Mouse (Mus musculus) layer of hippocampus, adult 8-10 months (tissue): ENCODE data around the gene 1110059E24Rik. TPM values are rescaled to one million over a fixed set of nuclear protein-coding genes. Genes with fewer than 3 reads are reported as not detected.
"Not testable (repeated sequence)": the region's sequence is repeated elsewhere in the genome, so short reads cannot be mapped to it uniquely, and the experiment has no call there.

Experiments used
- DNase-seq, 2 experiments: peaks; one replicate each; pipeline ENCODE4 v3.0.0; 2022; ENCODE audit warnings: low spot score in 2 of 2
- total RNA-seq, 4 experiments: library from RNA; stranded (reverse); gene quantifications; 2 replicates each; pipeline ENCODE4 v1.2.4; 2022

The 1110059E24Rik gene
- total RNA-seq, 4 experiments from 2014 or later = 25.4 to 35.3 (median 27.7) TPM

DNA sequence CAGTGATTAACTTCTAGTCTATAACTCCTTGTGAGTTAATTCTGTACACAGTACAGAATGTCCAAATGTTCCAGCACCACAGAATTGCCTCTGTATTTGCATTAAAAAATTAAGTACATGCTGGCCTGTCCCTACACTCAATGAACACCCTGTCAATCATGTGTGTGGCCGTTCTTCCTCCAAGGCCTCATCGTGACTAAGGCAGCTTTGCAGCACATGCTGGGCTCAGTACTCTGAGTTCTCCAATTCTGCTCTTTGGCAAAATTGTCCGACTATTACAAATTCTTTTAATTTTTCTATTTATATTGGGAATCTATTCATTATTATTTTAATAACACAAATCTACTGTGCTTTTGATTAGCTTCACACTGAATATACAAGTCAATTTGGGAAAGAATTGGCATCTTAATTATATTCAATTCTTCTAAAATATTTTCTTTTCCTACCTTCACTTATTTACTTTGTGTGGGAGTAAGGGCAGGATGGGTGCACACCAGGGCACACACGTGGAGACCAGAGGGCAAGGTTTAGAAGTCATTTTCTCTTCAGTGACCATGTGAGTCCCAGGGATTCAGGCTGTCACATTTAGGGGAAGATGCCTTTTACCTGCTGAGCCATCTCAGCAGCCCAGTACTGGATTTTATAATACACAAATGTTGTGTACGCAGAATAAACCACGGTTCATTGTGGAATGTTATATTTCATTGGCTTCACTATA, 26.3 kb downstream of the 1110059E24Rik start:
- DNase-seq = no peak

DNA sequence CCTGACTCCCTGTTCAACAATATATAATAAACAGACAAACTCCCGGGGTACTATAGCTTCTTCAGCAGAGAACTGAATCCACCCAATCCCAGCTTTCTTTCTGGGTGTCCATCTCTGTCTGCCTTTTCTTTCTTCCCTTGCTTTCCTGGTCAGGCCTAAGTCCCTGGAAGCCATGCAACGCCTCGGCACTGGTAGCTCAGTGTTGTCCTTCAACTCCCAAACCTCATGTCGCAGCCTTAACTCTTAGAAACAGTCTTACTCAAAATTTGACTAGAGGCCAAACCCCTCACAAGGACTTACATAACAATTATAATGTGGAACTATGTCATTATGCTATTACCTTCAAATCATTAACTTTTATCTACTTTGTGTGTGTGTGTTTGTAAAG, 28.6 kb downstream of the 1110059E24Rik start:
- no peak for DNase-seq

DNA sequence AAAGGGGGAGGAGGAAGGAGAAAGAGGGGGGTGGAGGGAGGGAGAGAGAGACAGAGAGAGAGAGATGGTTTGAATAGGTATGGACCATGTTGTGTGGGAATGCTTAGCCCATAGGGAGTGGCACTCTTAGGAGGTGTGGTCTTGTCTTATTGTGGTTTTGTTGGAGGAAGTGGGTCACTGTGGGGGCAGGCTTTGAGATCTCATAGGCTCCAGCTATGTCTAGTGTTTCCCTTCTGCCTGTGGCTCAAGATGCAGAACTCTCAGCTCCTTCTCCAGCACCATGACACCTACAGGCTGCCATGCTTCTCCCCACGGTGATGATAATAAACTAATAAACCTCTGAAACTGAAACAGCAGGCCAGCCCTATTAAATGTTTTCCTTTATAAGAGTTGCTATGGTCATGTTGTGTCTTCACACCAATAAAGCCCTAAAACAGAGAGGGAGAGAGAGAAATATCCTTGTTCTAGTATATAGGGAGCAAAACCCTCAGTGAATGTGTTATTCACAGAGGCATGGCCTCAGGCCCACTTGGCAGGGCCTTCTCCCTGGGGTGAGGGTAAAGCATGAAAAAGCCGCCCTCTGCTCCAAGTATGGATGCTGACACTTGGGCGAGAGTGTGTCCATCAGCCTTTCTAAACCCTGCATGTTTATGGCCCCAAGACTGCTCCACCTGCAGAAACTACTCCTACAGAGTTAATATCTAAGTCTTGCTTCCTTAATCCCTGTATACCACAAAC, 29.2 kb downstream of the 1110059E24Rik start:
- no peak for DNase-seq

DNA sequence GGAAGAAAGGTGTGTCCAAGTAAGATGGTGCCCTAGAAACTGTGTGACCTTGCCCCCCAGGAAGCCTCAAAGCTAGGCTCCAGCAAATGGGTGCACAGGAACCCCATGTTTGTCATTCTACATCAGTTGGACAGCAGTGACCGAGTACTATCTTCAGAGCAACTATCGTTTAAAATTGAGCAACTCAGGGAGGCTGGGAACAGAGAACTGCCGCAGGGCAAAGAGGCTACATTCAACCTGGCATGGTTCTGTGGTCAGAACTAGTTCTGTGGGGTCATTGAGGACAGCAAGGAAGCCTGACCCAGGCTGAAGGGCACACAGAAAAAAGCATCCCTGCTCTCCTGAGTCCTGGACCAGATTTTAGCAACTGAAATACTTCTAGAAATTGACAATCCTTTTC, 37.0 kb downstream of the 1110059E24Rik start:
- DNase-seq = no peak

DNA sequence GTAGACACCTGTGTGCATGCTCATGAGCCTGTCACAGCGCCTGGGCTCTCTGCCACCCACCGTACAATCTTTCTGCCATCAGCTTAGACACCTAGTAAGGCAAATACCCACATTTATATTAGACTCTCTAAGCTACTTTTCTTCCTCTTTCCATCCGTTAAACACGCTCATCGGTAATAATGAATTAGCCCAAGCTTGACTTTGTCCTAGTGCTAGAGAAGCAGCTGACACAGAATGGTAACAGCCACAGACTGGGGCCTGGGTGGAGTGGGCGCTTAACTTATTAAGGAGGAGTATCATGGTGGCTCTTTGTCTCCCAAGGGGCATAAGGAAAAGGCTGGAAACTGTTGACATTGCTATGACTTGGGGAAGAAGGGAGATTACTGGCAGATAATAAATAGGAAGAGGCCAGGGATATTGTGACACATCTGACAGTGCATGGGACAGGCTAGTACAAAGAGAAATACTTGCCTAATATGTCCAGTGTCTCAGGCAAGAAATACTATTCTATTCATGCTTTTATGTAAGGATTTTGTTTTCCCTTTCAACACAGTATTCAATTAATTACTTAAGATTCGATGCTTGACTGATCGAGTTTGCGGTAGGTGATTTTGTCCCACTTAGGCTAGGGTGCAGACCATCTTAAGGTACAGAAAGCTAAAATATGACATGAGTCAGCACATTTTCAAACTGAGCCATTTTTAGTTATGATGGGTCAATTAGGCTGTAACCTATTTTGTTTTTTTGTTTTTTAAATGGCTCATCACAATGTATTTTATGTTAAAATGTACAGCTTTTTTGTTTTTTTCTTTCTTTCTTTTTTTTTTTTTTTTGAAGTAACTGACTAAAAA, 40.8 kb downstream of the 1110059E24Rik start:
- no peak for DNase-seq

DNA sequence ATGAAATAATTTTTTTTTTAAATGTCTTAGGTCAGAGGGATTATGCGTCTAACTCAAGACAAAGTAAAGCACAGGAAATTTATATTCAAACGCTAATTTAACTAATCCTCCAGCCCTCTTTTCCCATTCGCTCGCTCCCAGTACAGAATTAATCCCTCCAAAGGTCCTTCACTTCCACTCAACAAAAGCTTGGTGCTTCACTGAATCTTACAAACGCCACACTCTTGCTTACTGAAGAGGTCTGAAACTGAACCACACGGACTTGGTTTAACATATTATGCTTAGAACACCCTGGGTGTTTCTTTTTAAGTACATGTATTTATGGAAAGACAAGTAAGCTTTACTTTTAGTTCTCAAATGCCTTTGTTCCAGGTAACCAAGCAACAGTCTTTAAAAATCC, 41.5 kb downstream of the 1110059E24Rik start:
- DNase-seq = no peak

DNA sequence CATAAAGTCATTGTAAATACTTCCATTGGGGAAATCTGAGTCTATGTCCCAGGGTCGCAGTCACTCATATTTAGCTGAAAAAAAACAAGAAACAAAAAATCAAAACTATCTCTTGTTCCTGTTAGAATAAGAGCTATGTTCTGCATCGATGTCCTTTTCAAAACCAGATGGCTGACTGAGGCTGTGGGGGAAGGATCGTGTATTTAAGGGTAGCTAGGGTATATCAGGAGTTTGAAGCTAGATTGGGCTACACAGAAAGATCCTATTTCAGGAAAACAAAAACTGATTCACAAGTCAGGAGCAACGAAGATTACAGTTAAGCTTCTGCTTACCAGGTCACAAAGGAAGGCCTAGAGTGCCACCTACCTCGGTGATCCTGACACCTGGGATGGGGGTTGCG, 42.5 kb downstream of the 1110059E24Rik start:
- DNase-seq = no peak

DNA sequence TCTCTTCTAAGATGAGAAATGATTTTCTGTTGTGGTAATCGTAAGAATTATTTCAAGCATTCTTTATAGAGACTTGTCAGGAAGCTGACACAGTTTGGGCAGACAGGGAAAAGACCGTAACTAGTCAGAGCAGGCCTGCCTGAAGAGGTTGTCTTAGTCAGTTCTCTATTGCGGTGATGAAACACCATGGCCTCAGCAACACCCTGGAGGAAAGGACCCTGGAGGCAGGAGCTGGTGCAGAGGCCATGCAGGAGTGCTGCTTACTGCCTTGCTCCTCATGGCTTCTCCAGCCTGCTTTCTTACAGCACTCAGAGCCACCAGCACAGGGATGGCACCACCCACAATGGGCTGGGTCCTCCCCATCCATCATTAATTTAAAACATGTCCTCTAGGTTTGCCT, 47.5 kb downstream of the 1110059E24Rik start:
- no peak for DNase-seq

DNA sequence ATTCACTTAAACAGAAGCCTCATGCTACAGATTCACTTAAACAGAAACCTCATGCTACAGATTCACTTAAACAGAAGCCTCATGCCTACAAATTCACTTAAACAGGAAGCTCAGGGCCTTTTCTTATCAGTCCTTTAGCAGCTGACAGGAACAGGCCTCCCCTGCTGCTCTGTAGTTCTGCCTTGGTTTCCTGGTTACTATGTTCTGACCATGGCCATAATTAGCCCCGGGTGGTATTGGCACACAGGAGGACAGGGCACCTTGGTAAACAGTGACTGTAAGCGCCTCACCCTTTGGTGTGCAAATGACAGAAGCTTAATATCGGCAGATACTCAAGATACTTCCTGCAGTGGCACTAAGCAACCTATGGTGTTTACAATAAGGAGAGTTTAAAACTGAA, 48.9 kb downstream of the 1110059E24Rik start:
- no peak for DNase-seq

DNA sequence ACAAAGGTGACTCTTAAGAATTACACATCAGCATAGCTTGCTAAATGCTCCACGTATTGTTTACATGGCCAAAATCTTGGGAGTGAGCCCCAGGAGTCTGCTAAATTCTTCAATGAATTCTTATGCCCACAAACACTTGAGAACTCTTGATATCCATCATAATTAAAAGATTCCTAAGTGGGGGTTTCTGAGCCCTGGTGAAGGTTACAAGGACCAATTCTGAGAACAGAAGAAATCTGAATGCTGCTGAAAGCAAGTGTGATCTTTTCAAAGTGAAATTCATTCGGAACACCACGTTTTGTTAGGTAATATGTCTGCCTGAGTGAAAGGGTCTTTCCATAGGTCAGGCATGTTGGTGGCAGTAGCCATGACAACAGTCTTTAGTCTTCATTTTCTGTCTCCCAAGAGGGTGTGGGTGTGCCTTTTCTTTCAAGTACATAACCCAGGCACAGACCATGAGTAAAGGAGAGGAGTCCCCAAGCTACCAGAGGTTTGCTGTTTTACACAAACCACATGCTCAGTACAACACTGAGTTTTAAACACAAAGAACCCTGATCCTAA, 51.2 kb downstream of the 1110059E24Rik start:
- DNase-seq = no peak

DNA sequence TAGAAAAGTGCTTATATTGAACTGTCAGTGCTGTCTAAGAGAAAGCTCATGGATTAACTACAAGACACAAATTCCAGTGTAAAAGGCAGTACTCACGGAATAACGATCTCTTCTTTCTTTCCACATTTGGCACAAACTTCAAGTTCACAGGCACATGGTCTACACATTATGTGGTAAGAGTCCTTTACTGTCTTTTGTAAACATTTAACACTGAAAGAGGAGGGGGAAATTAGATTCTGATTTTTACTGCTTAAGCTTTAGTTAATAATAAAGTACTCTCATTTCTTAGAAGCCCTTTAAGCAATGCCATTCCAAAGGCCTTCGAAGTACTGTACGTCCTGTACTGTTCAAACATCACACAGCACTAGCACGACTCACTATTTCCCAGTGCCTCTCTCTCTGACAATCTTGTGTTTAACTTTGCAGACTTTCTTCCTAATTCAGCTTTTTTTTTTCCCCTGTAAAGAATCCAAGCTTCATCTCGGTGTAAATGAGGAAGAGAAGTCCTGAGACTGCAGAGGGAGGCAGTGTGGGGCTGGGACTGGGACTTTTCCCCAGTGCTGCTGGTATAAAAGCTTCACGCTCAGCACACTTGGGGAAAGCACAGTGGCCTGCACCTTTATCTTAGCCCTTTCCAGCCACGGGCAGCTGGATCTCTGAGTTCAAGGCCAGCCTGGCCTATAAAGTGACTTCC, 54.0 kb downstream of the 1110059E24Rik start:
- DNase-seq = no peak

DNA sequence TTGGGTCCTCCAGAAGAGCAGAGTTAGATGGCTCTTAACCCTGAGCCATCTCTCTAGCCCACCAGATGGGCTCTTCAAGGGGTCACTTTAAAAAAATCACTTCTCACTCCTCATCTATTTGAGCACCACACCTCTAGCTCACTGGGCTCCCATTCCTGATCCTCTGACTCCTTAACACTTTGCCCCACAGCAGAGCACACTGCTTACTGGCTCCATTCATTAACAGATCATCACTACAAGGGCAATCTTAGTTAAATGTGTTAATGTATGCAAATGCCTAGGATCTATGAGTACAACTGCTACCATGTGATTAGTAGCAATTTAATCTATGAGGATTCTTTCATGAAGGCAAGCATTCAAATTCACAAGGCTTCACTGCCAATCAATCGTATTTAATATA, 58.1 kb downstream of the 1110059E24Rik start:
- DNase-seq = no peak

DNA sequence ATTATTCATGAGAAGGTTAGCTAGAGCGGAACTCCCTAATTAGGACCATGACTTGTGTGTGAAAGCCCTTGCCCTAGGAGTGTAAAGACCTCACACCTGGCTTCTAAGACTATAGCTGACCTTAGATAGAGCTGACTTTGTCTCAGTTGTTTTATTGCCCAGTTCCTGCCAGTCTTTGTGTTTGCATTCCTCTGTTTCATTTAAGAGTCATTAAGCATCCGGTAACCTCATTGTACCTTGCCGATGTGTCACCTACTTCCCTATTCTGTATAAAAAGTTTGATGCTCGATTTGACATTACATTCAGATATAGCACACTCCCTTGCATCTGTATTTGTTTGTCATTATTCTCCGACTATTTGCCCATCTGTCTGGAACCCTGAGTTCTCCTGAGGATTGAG, 60.6 kb downstream of the 1110059E24Rik start:
- DNase-seq = not testable (repeated sequence)

DNA sequence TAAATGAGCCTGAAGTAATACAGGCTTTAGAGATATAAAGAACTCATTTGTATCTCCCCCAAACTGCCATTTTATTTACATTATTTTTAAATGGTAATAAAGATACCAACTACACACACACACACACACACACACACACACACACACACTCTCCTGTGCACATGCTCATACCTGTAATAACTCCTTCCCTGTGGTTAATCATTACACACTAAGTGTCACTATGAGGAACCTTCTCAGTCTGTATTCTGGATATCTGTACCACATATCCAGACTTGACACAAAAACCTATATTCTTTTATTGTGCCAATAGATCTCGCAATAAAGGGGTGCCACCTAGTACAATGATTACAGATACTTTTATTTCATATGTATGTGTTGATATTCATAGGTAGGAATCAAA, 62.9 kb downstream of the 1110059E24Rik start:
- DNase-seq = no peak

DNA sequence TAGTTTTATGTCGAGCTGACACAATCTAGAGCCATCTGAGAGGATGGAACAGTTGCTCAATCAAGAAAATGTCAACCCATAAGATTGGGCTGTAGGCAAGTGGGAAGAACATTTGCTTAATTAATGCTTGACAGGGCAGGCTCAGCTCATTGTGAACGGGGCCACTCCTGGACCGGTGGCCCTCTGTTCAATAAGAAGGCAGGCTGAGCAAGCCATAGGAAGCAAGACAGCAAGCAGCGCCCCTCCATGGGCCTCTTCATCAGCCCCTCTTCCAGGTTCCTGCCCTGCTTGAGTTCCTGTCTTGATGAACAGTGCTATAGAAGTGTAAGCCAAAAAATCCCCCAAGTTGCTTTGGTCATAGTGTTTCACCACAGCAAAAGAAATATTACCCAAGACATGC, 65.2 kb downstream of the 1110059E24Rik start:
- DNase-seq = no peak

DNA sequence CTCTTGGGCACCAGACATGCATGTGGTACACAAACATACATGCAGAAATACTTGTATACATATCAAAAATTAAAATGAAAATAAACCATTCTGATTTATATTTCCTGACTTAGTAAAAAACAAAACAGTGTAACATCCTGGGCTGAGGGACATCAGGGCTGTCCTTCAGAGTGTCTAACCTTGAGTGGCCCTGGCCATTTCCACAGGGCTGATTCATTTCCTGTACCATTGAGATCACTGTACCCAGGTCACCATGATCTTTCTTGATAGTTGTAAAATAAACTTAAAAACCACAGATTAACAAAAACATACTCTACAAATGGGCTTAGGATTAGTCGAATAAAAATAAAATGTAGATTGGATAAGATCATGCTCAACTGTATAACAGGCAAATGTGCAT, 66.2 kb downstream of the 1110059E24Rik start:
- no peak for DNase-seq

DNA sequence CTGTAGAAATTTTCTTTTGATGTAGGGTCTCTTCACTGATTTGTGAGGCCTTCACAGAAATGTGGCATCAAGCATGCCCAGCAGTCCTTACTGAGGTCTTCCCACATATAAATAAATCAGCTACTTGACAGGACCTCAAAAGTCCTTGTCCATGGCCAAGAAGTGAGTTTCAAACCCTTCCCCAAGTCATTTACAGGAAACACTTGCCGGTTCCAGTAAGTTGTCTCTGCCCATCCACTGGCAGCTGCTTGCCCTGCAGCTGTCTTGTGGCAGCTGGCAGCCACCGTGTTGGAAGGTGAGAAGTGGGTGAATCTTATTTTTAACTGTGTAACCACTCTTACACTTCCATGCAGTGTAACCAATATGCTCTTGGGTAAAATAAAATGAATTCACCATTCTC, 66.9 kb downstream of the 1110059E24Rik start:
- no peak for DNase-seq

DNA sequence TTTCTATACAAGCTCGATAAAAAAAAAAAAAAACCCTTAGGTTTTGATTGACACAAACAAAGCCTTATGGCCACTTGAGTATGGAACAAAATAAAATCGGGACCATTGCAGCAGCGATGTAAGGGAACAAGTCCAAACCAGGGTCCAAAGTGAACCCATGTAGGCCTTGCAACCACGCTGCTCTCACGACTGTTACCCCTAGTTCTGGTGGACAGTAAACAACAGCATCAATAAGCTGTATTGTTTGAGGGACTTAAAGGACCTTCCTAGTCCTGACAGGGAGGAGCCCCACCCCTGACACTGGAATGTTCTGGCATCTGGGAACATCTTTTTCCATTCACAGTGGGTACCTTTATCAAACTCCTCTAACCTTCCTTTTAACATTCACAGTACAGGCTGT, 68.8 kb downstream of the 1110059E24Rik start:
- no peak for DNase-seq

DNA sequence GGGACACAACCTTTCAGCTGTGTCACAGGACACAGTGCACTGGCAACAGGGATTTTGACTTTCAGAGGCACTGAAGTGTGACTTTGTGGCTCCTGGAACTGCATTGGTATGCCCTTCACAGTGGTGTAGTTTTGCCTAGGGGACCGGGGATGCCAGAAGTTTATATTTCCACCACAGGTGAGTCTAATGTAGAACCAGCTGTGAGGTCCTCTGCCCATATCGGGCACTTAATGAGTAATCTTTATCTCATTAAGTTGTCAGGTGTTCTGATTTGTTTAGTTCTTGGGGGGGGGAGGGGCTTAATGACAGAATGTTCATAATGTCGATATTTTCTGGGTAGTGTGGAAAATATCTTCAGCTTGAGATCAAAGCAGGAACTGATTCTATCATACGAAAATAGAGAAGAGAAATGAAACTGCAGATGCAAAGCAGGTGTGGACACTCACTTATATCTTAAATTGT, 69.2 kb downstream of the 1110059E24Rik start:
- DNase-seq = no peak

DNA sequence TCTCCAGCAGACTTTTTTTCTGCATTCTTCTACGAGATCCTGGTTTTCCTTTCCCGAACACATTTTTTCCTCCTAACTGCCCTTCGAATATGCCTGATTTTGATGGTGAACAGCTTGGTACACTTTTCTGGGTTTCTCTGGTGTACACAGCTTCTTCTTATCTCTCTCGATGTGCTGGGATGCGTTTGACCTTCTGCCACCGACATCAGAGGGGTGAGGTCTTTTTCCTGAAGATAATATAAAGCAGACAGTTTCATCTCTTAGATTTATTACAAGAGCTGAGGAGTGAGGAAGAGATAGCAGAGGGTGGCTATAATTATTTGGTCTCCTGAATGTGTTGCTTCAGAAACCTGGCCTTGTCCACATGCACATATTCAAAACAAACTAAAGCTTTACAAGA, 71.4 kb downstream of the 1110059E24Rik start:
- no peak for DNase-seq

DNA sequence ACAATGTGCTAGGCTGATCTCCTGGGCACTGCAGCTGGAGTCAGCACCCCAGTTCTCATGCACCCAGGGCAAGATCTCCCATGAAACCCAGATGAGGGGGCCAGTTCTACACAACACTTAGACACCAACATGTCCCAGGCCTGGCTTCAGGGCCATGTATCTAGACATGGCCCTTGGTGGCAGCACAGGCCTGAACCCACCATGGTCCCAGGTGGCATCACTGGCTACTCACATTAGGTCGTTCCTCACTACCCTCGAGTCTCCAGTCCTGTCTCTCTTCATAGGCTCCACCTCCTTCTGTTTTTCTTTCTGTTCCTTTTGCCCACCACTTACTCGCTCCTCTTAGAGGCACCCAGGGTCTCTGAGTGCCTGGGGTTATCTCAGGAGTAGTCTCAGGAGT, 72.9 kb downstream of the 1110059E24Rik start:
- no peak for DNase-seq
